Mouse (Mus musculus) B cell, adult 62 days (primary cell): ENCODE data around the gene Srsf10. TPM values are rescaled to one million over a fixed set of nuclear protein-coding genes. Genes with fewer than 3 reads are reported as not detected.

ENCODE experiments used
- total RNA-seq: library from RNA; stranded (reverse); gene quantifications from 4 replicates; pipeline ENCODE4 v1.2.4, GENCODE M21; 2023

The Srsf10 gene
- total RNA-seq = 197 to 207 TPM (median 201 TPM) in 4 replicates

DNA sequence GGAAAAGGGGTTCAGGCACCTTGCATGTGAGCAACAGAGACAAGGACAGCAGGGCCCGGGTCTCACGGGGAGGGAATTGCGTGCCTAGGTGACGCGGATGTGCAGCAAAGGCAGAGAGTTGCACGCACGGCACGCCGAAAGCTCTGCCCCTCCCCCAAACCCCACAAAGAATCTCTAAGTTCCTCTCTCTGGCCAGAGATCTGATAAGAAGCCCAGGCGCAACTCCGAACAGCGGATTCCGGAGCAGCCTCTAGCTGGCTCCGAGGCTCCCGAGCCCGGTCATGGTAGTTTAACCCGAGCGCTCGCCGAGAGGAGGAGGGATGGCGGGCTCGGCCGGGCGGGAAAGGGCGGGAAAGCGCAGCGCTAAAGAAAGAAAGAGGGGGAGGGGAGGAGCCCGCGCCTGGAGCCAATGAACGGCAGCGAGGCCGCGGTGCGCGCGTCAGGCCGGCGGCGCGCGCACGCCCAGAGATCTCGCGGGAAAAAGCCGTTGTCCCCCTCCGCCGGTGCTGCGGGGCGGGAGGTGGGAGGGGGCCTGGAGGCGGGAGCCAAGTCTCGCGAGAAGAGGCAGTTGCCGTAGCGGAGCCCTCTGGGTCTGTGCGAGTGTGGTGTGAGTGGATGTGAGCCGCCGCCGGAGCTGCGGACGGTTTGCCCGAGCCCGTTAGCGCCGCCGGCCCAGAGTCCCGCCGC lies at the start of gene Srsf10:
Srsf10 (plus strand) TSS at position 212 of the 687 bp plus-strand sequence.

DNA sequence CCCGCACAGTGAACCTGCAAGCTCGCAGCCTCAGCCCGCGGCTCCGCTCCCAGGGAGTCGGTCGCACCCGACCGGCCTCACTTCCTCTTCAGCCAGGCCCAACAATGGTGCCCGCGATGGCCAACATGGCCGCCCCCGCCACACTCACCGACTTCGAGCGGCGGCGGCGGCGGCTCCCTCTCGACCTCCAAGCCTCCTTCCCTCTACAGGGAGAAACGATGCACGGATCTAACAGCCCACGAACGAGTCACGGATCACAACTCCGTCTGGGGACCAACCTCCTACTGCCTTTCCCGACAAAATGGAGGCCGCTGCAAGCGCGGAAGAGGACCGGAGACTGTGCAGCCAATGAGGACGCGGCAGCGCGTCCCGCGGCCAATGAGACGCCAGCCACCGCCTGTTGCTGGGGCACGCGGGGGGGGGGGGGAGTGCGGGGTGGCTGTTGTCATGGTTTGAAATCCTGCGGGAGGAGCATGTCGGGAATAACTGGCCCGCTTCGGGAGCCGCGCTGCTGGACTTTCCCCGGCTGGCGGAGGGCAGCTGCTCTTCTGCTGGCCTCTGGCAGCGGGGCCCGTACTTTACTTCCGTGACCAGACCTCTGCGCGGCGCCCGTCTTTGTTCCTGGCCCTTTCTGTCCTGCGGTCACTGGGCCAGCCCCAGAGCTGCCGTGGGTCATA lies 18.1 kb downstream of the Srsf10 start, which contains the start of gene Pnrc2:
Pnrc2 (minus strand) TSS at position 325 of the 677 bp plus-strand sequence.

DNA sequence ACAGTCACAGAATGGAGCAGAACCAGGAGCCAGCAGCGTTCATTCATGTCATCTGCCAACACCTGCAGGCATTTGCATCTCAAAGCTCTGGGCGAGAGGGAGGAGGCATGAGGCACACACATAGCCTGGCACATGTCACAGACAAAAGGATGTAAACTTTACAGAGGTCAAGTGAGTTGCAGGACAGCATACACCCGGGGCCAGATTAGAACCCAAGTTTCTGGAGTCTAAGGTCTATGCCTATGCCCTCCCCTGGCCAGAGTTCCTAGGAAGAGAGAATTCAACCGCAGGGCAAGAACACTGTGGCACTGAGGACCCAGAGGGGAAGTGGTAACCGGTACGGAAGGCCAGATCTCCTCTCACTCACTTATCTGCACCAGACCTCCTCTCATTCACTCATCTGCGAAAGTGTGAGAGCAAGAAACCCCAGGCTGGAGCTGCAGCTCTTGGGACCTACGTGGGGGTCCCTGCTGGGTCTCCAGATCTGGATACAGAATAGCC lies 39.6 kb downstream of the Srsf10 start, which contains the start of gene Cnr2:
Cnr2 (plus strand) TSS at position 324 of the 501 bp plus-strand sequence.

Other genes with a start within 250 kb of the Srsf10 start
- 0.36 to 0.86 TPM (median 0.52 TPM) in 4 replicates for gene Ifnlr1, start 169.5 kb upstream of the Srsf10 start, total RNA-seq
- not detected in 4 replicates for gene Il22ra1, start 127.6 kb upstream of the Srsf10 start, total RNA-seq
- not detected in 4 replicates for gene Myom3, start 96.0 kb upstream of the Srsf10 start, total RNA-seq
- gene Pnrc2, start 18.1 kb downstream of the Srsf10 start, total RNA-seq = 128 to 142 TPM (median 134 TPM) in 4 replicates
- 212 to 230 TPM (median 216 TPM) in 4 replicates for gene Cnr2, start 39.6 kb downstream of the Srsf10 start, total RNA-seq
- 144 to 193 TPM (median 168 TPM) in 4 replicates for gene Fuca1, start 65.0 kb downstream of the Srsf10 start, total RNA-seq
- gene Hmgcl, start 90.7 kb downstream of the Srsf10 start, total RNA-seq = 26.1 to 32.4 TPM (median 28.2 TPM) in 4 replicates
- gene Gale, start 108.0 kb downstream of the Srsf10 start, total RNA-seq = 6.8 to 16.5 TPM (median 8.2 TPM) in 4 replicates
- 97.5 to 106 TPM (median 100 TPM) in 4 replicates for gene Lypla2, start 116.9 kb downstream of the Srsf10 start, total RNA-seq
- 30.1 to 39.6 TPM (median 35.5 TPM) in 4 replicates for gene Pithd1, start 131.5 kb downstream of the Srsf10 start, total RNA-seq
- 39.3 to 43.0 TPM (median 40.3 TPM) in 4 replicates for gene Eloa, start 166.0 kb downstream of the Srsf10 start, total RNA-seq
- 835 to 1,011 TPM (median 876 TPM) in 4 replicates for gene Rpl11, start 197.7 kb downstream of the Srsf10 start, total RNA-seq